Mouse (Mus musculus): Measurements from ENCODE around the gene Cbwd1.

DNA sequence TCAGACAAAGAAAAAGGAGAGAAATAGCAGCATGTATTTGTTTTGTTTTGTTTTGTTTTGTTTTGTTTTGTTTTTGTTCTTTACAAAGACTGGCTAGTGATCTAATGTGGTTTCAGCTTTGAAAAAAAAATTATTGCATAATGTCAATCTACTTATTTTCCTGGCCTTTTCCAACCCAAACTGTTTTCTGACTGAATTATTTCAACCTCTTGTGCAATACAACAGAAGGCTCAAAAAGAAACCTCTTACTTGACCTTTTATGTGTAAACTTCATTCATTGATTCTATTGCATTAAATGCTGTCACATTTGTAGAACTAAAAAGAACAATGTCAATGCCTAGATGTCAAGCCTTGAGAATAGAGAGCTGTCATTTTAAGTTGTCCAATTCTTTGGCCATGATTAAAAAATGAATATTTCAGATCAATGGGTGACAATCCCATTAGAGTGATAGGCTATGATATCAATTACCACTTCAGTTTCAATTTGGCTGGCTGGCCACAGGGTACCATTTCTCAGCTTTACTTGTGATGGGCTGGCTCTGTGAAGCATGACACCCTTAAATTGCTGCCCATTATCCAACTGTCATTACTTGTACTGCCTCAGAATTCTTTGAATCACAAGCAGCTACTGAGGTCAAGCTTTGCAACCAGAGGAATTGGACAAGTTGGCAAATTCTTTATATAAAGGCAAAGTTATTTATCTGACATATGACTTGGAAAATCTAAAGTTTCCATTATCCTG is 15.7 kb downstream of the Cbwd1 start:
- TF ChIP-seq CTCF (IDR thresholded peaks at IDR 0.05; ENCODE audit: low read depth) = no peak
- no peak for TF ChIP-seq EP300 (IDR thresholded peaks at IDR 0.05; ENCODE audit: low read depth)
